Mouse (Mus musculus): Measurements from ENCODE around the gene Ap1b1. TPM values are rescaled to one million over a fixed set of nuclear protein-coding genes. Genes with fewer than 3 reads are reported as not detected.

Gene Ap1b1
- polyA plus RNA-seq, 1 experiment = 99.1 TPM

DNA sequence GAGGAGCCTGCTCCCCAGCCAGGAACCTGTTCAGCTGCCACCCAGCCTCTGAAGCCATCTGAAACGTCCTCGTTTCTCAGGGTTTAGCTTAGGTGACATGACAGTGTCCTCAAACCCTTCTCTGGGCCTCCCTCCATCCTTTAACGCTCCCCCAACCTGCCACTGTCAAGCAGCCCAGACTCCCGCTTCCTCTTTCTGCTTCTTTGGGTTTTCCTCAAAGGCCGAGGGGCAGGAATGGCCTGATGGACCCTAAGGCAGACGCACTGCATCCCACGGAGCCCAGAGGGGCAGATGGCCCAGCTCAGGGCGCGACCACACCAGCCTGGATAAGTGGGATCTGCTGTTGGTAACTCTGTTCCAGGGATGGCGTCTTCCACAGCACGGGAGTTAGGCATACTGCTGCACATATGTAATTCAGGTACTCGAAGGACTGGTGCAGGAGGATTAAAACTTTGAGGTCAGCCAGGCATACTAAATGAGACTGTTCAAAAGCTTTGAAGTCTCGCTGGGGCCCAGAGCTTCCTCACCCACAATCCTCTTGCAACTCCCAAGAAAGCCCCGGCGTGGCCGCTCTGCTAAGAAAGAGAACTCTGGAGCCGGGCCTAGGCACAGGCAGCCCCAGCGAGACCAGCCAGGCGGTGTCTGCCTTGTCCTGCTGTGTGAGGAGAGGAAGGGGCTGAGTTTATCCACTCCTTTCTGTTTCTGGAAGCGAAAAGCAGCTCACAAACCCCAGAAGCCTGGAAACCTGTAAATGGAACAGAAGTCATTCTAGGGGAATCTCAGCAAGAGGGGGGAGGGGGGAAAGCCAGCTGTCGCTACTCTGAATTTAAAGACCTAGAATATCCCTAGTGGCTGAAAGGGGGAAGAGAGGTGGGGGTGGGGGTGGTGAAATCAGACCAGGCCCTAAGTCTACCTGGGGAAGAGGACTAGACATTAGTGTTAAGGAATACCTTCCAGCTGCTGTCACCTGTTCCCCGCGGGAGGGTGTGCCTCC lies 69.6 kb downstream of the Ap1b1 start:
- no peaks in the 10 kb centered on the region; the same call in 1 of the 2 replicates for H3K4me1 ChIP-seq (ENCODE audit: control insufficient read depth, insufficient read depth, low read length)
- no peak overlapping the region for H3K4me3 ChIP-seq (replicated peaks; ENCODE audit: control insufficient read depth, low read depth, low read length)
- no peak overlapping the region for H3K27ac ChIP-seq (ENCODE audit: control insufficient read depth, insufficient read depth, low read depth, low read length, poor library complexity)
- WGBS = 52% methylated on average over 23 of the region's 23 CpGs
- TF ChIP-seq CTCF (IDR thresholded peaks at IDR 0.05; ENCODE audit: control insufficient read depth, insufficient read depth, low read length) (no peak), POLR2A (IDR thresholded peaks at IDR 0.05; ENCODE audit: borderline replicate concordance, control insufficient read depth, low read depth, low read length) (no peak)

GRCm38 (mm10) chr11:5057064-5057463 lies 70.4 kb downstream of the Ap1b1 start:
- Histone ChIP-seq H3K27ac (ENCODE audit: control insufficient read depth, insufficient read depth, low read depth, low read length, poor library complexity) (no peak overlapping the region), H3K4me3 (replicated peaks; ENCODE audit: control insufficient read depth, low read depth, low read length) (no peak overlapping the region), H3K4me1 (ENCODE audit: control insufficient read depth, insufficient read depth, low read length) (no peaks in the 10 kb centered on the region; the same call in 1 of the 2 replicates)
- TF ChIP-seq POLR2A (IDR thresholded peaks at IDR 0.05; ENCODE audit: borderline replicate concordance, control insufficient read depth, low read depth, low read length) = no peak
- no peak for TF ChIP-seq CTCF (IDR thresholded peaks at IDR 0.05; ENCODE audit: control insufficient read depth, insufficient read depth, low read length)
- WGBS = 72% methylated on average over 8 of the region's 8 CpGs

- no peak overlapping the region for H3K27ac ChIP-seq (ENCODE audit: control insufficient read depth, insufficient read depth, low read depth, low read length, poor library complexity)
- TF ChIP-seq POLR2A (IDR thresholded peaks at IDR 0.05; ENCODE audit: borderline replicate concordance, control insufficient read depth, low read depth, low read length) (no peak), CTCF (IDR thresholded peaks at IDR 0.05; ENCODE audit: control insufficient read depth, insufficient read depth, low read length) (no peak)
- no peak overlapping the region for H3K4me3 ChIP-seq (replicated peaks; ENCODE audit: control insufficient read depth, low read depth, low read length)
- no peaks in the 10 kb centered on the region; the same call in 1 of the 2 replicates for H3K4me1 ChIP-seq (ENCODE audit: control insufficient read depth, insufficient read depth, low read length)
- WGBS = 26% methylated on average over 8 of the region's 8 CpGs
These were observed 70.9 kb downstream of the Ap1b1 start for GRCm38 (mm10) chr11:5057541-5057855.

- peak within 1 kb of the TSS; percentile 30; the same call in 1 of the 2 replicates for H3K27ac ChIP-seq (ENCODE audit: control insufficient read depth, insufficient read depth, low read depth, low read length, poor library complexity)
- TF ChIP-seq POLR2A (IDR thresholded peaks at IDR 0.05; ENCODE audit: borderline replicate concordance, control insufficient read depth, low read depth, low read length) (no peak), CTCF (IDR thresholded peaks at IDR 0.05; ENCODE audit: control insufficient read depth, insufficient read depth, low read length) (no peak)
- H3K4me3 ChIP-seq (replicated peaks; ENCODE audit: control insufficient read depth, low read depth, low read length) = peak within 1 kb of the TSS; percentile 43
- no peaks in the 10 kb centered on the region; the same call in 1 of the 2 replicates for H3K4me1 ChIP-seq (ENCODE audit: control insufficient read depth, insufficient read depth, low read length)
- 2% methylated on average over 76 of the region's 77 CpGs for WGBS
These were observed 71.4 kb downstream of the Ap1b1 start, which contains the start of gene Rasl10a for GRCm38 (mm10) chr11:5057856-5058641. Rasl10a (plus strand) TSS chr11:5058128.

DNA sequence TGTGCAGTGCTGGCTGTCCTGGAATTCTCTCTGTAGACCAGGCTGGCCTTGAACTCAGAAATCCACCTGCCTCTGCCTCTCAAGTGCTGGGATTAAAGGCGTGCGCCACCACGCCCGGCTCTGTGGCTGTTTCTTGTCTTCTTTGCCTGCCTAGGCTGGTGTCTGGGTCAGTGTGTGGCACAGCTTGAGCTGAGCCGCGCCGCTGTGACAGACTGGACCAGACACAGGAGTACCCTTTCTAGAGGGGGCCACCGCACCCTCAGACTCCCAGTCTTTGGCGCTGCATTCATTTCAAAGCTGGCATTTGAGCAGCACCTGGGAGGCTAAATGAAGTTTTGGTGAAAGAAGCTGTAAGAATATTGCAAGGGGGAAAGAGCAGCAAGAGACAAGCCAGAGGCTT lies 72.2 kb downstream of the Ap1b1 start:
- TF ChIP-seq CTCF (IDR thresholded peaks at IDR 0.05; ENCODE audit: control insufficient read depth, insufficient read depth, low read length) (no peak), POLR2A (IDR thresholded peaks at IDR 0.05; ENCODE audit: borderline replicate concordance, control insufficient read depth, low read depth, low read length) (no peak)
- no peak overlapping the region for H3K4me3 ChIP-seq (replicated peaks; ENCODE audit: control insufficient read depth, low read depth, low read length)
- H3K4me1 ChIP-seq (ENCODE audit: control insufficient read depth, insufficient read depth, low read length) = no peaks in the 10 kb centered on the region; the same call in 1 of the 2 replicates
- 29% methylated on average over 9 of the region's 9 CpGs for WGBS
- H3K27ac ChIP-seq (ENCODE audit: control insufficient read depth, insufficient read depth, low read depth, low read length, poor library complexity) = no peak overlapping the region

GRCm38 (mm10) chr11:5059230-5059629 lies 72.6 kb downstream of the Ap1b1 start:
- WGBS = 37% methylated on average over 14 of the region's 14 CpGs
- no peak overlapping the region for H3K27ac ChIP-seq (ENCODE audit: control insufficient read depth, insufficient read depth, low read depth, low read length, poor library complexity)
- H3K4me1 ChIP-seq (ENCODE audit: control insufficient read depth, insufficient read depth, low read length) = no peaks in the 10 kb centered on the region; the same call in 1 of the 2 replicates
- TF ChIP-seq CTCF (IDR thresholded peaks at IDR 0.05; ENCODE audit: control insufficient read depth, insufficient read depth, low read length) (no peak), POLR2A (IDR thresholded peaks at IDR 0.05; ENCODE audit: borderline replicate concordance, control insufficient read depth, low read depth, low read length) (no peak)
- H3K4me3 ChIP-seq (replicated peaks; ENCODE audit: control insufficient read depth, low read depth, low read length) = no peak overlapping the region

- Histone ChIP-seq H3K27ac (ENCODE audit: control insufficient read depth, insufficient read depth, low read depth, low read length, poor library complexity) (no peak overlapping the region), H3K4me3 (replicated peaks; ENCODE audit: control insufficient read depth, low read depth, low read length) (no peak overlapping the region), H3K4me1 (ENCODE audit: control insufficient read depth, insufficient read depth, low read length) (no peaks in the 10 kb centered on the region; the same call in 1 of the 2 replicates)
- TF ChIP-seq POLR2A (IDR thresholded peaks at IDR 0.05; ENCODE audit: borderline replicate concordance, control insufficient read depth, low read depth, low read length) (peak; percentile 19; the same call in 1 of the 2 replicates), CTCF (IDR thresholded peaks at IDR 0.05; ENCODE audit: control insufficient read depth, insufficient read depth, low read length) (peak; percentile 81)
- WGBS = 15% methylated on average over 27 of the region's 27 CpGs
These were observed 73.1 kb downstream of the Ap1b1 start for GRCm38 (mm10) chr11:5059704-5060156.

Data from bone marrow, adult 2 months (tissue).